Mouse (Mus musculus) kidney, adult 18-20 months (tissue): ENCODE measurements at regions not wholly inside any gene's neighbourhood (a gene's known extent, or its start where the extent isn't known, plus 50 kb on each side); places are given as distances from the start of the nearest gene placed in this dataset.
A peak's percentile ranks its signal among the peaks of the same experiment; 100 is the strongest.

ENCODE experiments used
- DNase-seq: peaks from one replicate; pipeline ENCODE4 v3.0.0; 2021

DNA sequence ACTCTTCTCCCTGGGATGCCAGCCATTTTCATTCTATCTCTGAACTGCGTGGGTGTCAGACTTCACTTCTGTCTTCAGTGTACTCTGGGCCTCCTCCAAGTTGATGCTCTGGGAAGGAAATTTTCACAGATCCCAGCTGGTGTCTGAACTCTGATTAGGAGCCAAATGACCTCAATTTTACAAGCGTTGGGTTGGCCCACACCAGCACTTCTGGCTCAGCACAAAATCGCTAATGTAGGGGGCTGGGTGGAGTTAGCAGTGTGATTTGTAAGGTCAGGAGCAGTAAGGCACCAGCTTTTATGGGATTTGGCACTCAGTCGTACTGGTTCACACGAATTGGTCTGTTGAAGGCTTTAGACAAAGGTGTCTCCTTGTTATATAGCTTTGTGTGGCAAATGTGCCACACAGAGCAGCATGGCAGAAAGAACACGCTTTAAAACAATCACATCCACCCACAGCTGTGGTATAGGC lies 576.3 kb upstream of the Kdm8 start:
- DNase-seq, result peak; percentile 18

- DNase-seq, result no peak
These were observed 575.9 kb upstream of the Kdm8 start for GRCm38 (mm10) chr7:124868621-124869020.

- no peak for DNase-seq
These were observed 563.7 kb upstream of the Kdm8 start for GRCm38 (mm10) chr7:124880771-124881170.

DNA sequence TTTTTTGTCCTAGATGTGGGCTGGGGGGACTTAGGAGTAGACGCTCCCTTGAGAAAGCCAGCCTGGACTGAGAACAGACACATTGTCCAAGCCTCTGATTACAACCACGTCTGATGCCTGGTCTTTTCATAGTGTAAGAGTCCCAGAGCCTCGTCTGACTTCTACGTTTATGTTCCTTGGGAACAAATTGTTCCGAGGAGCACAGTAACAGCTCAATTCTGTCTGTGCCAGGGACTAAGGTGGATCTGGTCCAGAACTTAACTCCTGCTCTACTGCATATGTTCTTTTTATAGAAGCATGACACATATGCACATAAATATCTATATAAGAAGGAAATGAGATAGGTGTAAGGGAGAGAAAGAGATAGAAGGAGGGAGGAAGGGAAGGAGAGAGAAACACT lies 537.2 kb upstream of the Kdm8 start:
- DNase-seq, result no peak

GRCm38 (mm10) chr7:124907662-124908296 lies 536.7 kb upstream of the Kdm8 start:
- no peak for DNase-seq

DNA sequence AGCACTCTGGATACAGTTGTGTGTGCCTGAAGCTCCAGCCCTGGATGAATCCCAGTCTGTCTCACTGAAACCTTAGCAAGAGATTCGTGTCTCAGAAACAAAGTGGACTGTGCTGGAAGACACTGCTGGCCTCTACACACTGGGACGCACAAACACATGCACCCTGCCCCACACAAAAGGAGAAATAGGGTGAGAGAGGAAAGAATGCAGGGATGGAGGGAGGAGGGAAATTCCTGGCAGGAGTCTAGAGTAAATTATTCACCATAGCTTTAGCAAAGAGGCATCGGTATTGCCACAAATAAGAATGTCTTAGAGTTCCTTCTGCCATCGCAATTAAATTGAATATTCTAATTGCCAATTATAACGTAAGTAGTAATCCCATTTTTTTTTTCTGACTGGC lies 530.4 kb upstream of the Kdm8 start:
- peak; percentile 24 for DNase-seq

- DNase-seq, result no peak
These were observed 530.0 kb upstream of the Kdm8 start for GRCm38 (mm10) chr7:124914479-124914878.

DNA sequence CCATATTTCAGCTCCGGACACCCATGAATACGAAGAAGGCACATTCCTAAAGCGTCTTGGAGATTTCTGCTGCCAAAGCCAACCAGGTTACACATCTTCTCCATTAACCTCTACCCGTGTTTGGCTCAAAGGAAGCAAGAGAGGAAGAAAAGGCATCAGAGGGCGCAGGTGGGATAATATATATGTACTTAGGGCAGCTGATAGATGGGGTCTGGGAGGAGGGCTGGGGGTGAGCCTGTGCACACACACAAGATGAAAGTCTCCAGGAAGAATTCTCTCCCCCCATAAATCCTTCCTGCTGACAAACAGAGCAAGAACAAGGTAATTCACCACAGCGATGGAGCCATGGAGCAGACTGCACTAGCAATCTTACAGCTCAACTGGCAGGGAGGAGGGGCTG lies 529.5 kb upstream of the Kdm8 start:
- DNase-seq, result no peak

- no peak for DNase-seq
These were observed 528.8 kb upstream of the Kdm8 start for GRCm38 (mm10) chr7:124915637-124916036.

DNA sequence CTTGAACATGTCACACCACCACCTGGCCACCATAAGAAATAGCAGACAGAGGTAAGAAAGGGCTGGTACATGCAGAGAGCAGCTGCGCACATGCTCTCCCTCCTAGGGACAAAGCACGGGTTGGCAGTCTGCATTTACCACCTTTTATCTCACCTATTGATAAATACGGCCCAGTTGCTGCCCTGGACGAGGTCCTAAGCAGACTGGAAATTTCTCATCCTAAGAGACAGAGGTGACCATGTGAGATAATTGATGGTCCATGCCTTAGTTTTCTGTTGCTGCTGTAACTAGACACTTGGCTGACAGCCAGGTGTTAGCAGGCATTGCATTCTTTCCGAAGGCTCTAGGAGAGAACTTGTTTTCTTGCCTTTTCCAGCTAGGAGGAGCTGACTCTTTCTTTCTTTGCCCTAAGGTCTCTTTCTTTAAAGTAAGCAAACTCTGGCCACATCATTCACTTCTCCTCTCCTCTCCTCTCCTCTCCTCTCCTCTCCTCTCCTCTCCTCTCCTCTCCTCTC lies 526.8 kb upstream of the Kdm8 start:
- DNase-seq, result peak; percentile 49

GRCm38 (mm10) chr7:124922806-124923205 lies 521.7 kb upstream of the Kdm8 start:
- DNase-seq, result peak; percentile 34

- no peak for DNase-seq
These were observed 510.9 kb upstream of the Kdm8 start for GRCm38 (mm10) chr7:124933573-124933972.

- DNase-seq, result no peak
These were observed 505.1 kb upstream of the Kdm8 start for GRCm38 (mm10) chr7:124939357-124939756.

GRCm38 (mm10) chr7:124941527-124941926 lies 502.9 kb upstream of the Kdm8 start:
- no peak for DNase-seq

- no peak for DNase-seq
These were observed 498.1 kb upstream of the Kdm8 start for GRCm38 (mm10) chr7:124946424-124946823.

GRCm38 (mm10) chr7:124957329-124957728 lies 487.1 kb upstream of the Kdm8 start:
- DNase-seq, result no peak

GRCm38 (mm10) chr7:124974870-124975488 lies 469.5 kb upstream of the Kdm8 start:
- DNase-seq, result no peak

DNA sequence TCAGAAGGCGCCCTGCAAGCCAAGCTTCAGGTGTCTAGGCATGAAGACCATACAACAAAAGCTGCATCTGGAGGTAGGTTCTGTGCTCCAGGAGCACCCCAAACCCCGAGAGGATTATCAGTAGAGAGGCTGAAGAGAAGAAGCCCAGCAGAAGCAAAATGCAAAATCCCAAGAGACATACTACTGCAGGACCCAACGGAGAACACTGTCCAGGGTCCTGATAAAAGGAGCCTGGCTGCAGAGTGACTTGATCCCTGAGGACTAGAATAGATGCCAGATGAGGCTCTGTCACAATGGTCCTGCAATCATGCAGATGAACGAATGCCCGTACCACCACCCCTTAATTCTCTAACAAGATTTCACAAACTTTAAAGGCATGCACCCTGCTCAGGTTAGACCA lies 455.0 kb upstream of the Kdm8 start:
- DNase-seq, result no peak

- DNase-seq, result no peak
These were observed 453.8 kb upstream of the Kdm8 start for GRCm38 (mm10) chr7:124990695-124991094.

- no peak for DNase-seq
These were observed 447.9 kb upstream of the Kdm8 start for GRCm38 (mm10) chr7:124996538-124996937.

DNA sequence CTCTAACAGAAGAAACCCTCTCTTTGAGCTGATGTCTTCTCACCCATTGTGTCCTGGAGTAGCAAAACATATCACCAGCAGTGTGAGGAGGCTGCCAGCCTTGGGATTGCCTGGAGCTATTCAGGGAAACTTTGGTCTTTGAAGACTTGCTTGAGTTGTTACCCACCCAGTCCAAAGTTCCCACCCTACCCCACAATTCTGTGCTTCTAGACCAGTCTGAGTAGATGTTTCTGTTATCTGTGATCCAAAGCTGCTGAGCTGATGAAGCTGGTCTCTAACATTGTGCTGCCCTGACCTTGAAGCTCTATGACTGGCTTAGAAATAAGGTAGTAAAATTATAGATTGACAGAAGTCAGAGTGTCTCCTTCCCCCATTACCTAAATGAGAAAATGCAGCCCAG lies 443.8 kb upstream of the Kdm8 start:
- DNase-seq, result no peak

GRCm38 (mm10) chr7:125005638-125006037 lies 438.8 kb upstream of the Kdm8 start:
- no peak for DNase-seq

- DNase-seq, result no peak
These were observed 425.2 kb upstream of the Kdm8 start for GRCm38 (mm10) chr7:125019259-125019658.

DNA sequence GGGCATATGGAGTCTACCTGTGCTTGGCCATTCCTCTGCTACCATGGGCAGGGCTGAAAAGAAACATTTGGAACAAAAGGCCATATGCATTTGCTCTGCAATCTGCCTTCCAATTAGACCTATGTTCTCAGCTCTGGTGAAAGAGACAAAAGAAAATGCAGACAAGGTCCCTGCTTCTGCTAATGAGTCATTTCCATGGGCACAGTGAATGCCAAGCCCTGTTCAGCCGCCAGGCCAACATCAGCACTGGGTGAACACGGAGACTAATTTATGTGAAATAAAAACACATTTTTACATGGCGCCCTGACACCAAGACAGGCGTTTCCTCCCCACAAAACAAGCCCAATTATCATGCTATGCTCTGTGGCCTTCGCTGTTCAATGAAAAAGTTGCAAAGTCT lies 419.5 kb upstream of the Kdm8 start:
- no peak for DNase-seq

- no peak for DNase-seq
These were observed 410.7 kb upstream of the Kdm8 start for GRCm38 (mm10) chr7:125033778-125034177.
